Mouse (Mus musculus): ENCODE measurements around the gene Mmp24. TPM values are rescaled to one million over a fixed set of nuclear protein-coding genes. Genes with fewer than 3 reads are reported as not detected.

Gene Mmp24
- total RNA-seq (2023), result not detected

DNA sequence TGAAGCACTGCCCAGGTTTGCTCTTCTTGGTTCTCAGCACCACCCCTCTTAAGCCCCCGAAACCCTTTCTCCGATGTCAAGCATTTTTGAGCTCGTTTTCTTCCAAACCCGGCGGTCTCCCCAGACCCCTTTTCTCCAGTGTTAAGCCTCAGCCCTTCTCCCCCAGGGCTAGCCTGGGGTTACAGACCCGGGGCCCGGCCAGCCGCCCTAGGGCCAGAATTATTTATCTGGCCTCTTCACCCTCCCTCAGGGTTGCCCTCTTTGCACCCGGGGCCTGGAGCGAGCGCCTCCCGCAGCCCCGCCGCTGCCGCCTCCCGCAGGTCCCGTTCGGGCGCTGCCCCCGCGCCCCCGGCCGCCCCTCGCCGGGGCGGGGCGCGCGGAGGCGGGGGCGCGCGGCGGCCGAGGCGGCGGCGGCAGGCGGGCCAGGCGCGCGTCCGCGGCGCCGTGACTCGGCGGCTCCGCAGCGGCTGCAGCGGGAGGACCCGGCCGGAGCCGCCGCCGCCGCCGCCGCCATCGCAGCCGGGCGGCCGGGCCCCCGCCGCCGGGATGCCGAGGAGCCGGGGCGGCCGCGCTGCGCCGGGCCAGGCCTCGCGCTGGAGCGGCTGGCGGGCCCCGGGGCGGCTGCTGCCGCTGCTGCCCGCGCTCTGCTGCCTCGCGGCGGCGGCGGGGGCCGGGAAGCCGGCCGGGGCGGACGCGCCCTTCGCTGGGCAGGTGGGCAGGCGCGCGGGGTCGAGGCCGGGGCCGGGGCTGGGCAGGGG, at the start of gene Mmp24:
Gene Mmp24 (plus strand): TSS at position 416 of the 758 bp plus-strand sequence.

DNA sequence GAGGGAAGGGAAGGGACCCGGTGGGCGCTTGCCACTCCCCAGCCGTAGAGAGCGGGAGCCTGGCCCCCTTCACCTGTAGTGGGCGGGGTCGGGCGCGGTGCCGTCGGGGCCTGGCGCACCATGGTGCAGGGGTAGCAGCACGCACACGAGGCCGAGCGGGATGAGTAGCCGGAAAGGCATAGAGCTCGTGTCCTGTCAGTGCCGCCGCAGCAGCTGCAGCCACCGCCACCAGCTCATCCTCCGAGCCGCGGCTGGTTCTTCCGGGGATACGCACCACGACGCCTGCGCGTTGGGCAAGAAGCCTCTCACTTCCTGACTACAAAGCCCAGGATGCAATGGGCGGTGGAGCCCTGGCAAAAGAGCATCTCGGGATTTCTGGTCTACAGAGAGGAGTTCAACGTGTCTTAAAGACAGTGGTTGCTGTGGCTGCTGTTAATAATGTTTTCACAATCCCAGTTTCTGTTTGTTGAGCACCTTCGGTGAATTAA, 45.9 kb upstream of the Mmp24 start, which contains the start of gene Edem2:
Gene Edem2 (minus strand): TSS at position 318 of the 488 bp plus-strand sequence.

DNA sequence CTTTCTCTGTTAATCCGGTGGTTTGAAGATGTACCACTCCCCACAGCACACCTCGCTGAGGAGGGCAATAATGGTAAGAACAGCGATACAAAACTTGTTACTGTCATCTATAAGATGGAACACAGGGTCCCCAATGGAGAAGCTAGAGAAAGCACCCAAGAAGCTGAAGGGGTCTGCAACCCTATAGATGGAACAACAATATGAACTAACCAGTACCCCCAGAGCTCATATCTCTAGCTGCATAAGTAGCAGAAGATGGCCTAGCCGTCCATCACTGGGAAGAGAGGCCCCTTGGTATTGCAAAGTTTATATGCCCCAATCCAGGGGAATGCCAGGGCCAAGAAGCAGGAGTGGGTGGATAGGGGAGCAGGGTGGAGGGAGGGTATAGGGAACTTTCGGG, 39.4 kb upstream of the Mmp24 start, which contains the start of gene Gm17581:
Gene Gm17581 (minus strand): TSS at position 101 of the 400 bp plus-strand sequence.

DNA sequence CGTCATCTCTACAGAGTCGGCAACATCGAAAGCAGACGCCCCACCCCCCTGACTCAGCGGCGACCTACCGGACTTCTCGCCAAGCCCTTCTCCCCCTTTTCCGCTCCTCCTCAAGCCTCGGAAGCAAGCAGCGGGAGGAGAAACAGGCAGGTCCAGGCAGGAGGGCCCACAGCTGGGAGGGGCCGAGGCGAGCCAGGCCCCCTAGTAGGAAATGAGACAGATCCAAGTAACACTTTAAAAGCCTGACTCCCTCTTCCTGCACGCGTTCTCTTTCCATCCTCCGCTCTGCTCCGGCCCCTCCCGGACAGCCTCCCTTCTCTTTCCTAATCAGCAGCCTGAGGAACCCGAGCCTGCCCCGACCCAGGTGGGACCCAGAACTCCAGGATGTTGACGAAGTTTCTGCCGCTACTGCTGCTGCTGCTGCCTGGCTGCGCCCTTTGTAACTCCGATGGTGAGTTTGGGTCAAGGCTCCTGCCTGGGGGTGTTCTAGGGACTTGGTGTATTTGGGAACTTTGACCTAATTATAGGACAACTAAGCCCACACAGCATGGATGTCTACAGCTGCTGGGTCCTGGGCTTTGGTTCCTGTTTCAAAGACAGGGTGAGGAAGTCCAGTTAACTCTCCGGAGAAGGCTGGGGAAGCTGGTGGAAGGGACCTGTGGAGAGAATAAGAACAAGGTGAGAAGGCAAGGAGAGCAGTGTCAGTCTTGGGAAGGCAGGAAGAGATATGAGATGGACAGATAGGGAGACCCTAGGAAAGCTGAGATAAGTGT, 23.9 kb upstream of the Mmp24 start, which contains the start of gene Procr:
Gene Procr (plus strand): TSS at position 104 of the 773 bp plus-strand sequence.

DNA sequence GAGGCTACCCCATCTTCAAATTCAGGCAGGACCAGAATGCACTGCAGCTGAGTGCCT, 44.1 kb downstream of the Mmp24 start, which contains the start of gene BC029722:
Gene BC029722 (minus strand): TSS at position 35 of the 57 bp plus-strand sequence.

DNA sequence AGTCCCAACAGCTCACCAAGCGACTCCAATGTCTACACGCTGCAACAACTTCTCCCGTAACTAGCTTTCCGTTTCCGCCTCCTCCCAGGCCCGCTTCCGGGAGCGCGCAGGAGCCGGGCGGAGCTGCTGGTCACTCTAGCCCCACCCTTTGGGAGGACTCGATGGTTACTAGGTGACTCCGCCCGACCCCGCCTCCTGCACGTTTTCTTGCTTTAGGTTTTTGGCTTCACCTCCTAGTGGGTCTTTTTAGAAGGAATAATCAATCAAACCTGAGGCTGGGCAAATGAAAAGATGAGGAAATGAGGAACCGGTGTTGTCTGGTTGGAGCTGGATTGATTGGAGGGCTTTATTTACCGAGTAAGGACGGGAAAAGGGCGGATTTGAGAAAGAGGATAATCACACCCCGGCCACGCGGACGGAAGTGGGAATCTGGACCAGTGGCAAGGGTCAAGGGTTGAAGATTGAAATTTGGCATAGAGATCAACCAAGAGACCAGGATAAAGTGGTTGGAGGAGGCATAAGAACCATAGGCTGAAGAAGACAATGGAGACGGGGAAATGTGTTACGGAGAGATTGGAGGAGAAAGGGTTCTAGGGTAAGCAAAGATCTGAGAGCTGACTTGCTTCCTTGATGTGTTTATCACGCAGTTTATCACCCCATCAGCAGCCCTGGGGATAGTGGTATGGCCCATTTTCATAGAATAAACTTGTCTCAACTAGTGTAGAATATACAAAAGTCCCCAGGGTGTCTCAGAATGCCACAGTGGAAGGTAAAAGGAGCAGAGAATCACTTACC, 51.7 kb downstream of the Mmp24 start, which contains the start of gene Eif6:
Gene Eif6 (minus strand): TSS at position 296 of the 795 bp plus-strand sequence.

DNA sequence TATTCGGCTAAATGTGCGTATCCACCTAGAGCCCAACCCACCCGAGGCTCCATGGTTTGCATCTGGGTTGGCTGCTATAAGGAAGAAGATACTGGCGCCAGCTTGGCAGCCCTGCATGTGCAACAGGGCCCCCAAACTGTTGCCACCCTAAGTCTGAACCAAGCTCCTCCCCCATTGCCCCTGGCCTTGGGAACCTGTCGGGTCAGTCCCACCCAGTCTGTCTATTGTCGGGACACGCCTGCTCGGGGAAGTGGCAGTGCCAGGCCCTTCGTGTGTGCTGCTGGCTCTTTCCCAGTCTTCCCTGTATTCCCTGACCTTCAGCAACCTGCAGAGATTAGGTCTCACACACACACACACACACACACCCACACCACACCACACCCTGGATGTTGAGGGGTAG, 59.6 kb downstream of the Mmp24 start, which contains the start of gene Fam83c:
Gene Fam83c (minus strand): TSS at position 123 of the 400 bp plus-strand sequence.

Other genes starting within 250 kb of the Mmp24 start
- 10 to 100 TPM; 12.4 to 13.5 TPM for gene Gss, start 182.5 kb upstream of the Mmp24 start, total RNA-seq (2023)
- gene Myh7b, start 164.1 kb upstream of the Mmp24 start, total RNA-seq (2023), result not detected
- 100 to 1,000 TPM; 175 to 198 TPM for gene Trpc4ap, start 83.0 kb upstream of the Mmp24 start, total RNA-seq (2023)
- 10 to 100 TPM; 37.2 to 39.6 TPM for gene Edem2, start 45.9 kb upstream of the Mmp24 start, total RNA-seq (2023)
- not detected for gene Gm17581, start 39.5 kb upstream of the Mmp24 start, total RNA-seq (2023)
- not detected for gene Procr, start 24.2 kb upstream of the Mmp24 start, total RNA-seq (2023)
- gene BC029722, start 44.1 kb downstream of the Mmp24 start, total RNA-seq (2023), result 10 to 100 TPM; 25.9 to 27.2 TPM
- gene Eif6, start 51.6 kb downstream of the Mmp24 start, total RNA-seq (2023), result 100 to 1,000 TPM in 1 of 2 experiments, 10 to 100 TPM in 1; 84.4 to 126 TPM
- gene Fam83c, start 59.5 kb downstream of the Mmp24 start, total RNA-seq (2023), result not detected
- 10 to 100 TPM; 35.4 to 40.9 TPM for gene Uqcc1, start 155.0 kb downstream of the Mmp24 start, total RNA-seq (2023)
- not detected for gene Gm15557, start 165.4 kb downstream of the Mmp24 start, total RNA-seq (2023)
- not detected for gene Gdf5, start 170.0 kb downstream of the Mmp24 start, total RNA-seq (2023)
- gene Cep250, start 181.1 kb downstream of the Mmp24 start, total RNA-seq (2023), result 10 to 100 TPM; 65.6 to 75.0 TPM
- gene 6430550D23Rik, start 232.6 kb downstream of the Mmp24 start, total RNA-seq (2023), result 1 to 10 TPM in 1 of 2 experiments, under 1 TPM in 1; 0.78 to 1.7 TPM
- gene Ergic3, start 232.7 kb downstream of the Mmp24 start, total RNA-seq (2023), result 100 to 1,000 TPM in 1 of 2 experiments, 10 to 100 TPM in 1; 89.9 to 105 TPM